Mouse (Mus musculus) lung, adult 2 months (tissue): Measurements from ENCODE around the gene Rngtt.

ENCODE experiments used
- CTCF ChIP-seq: fragments of 200-500 bp; IDR thresholded peaks from 2 replicates; pipeline ENCODE4 v1.5.1; 2011; ENCODE audit warnings: mild to moderate bottlenecking, low read length, control low read depth; ENCODE audit not compliant: insufficient read depth
- POLR2A ChIP-seq: fragments of 200-500 bp; IDR thresholded peaks from 2 replicates; pipeline ENCODE4 v1.6.1; 2011; ENCODE audit warnings: low read depth, mild to moderate bottlenecking, control low read depth, low read length, borderline replicate concordance; ENCODE audit errors: extremely low read depth

DNA sequence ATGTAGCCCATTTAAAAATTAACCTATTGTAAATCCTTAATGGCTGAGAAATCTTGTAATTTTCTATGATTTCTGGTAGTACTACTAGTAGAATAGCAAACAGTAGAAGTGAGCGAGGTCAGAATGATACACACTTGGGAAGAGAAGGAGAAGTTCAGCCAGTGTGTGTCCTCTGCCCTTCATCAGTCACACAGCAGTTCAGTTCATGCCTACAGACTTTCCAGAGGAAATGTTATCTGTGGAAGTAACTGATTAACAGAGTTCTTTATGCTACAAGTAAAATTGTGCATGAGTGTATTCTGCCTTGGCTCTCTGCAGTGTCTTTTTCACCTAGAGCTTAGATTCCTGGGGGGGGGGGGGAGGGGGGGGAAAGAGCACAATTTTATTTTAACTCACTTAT, 181.0 kb downstream of the Rngtt start:
- no peak for TF ChIP-seq POLR2A
- TF ChIP-seq CTCF, result no peak
